Mouse (Mus musculus) limb, embryonic 14.5 days (tissue): ENCODE measurements around the gene Zfp82. TPM values are rescaled to one million over a fixed set of nuclear protein-coding genes. Genes with fewer than 3 reads are reported as not detected.
A peak's percentile ranks its signal among the peaks of the same experiment; 100 is the strongest.

ENCODE experiments used
- ATAC-seq: fragments of 200-750 bp; cut with Nextera tagmentation; 2 replicates; pipeline ENCODE4 v1.8.0; 2017; ENCODE audit warnings: low read depth, moderate number of reproducible peaks, moderate TSS enrichment; ENCODE audit not compliant: low FRiP score
- DNase-seq: peaks from one replicate; pipeline ENCODE4 v3.0.0-alpha.2; 2015; ENCODE audit warnings: low spot score
- H3K27ac ChIP-seq: fragments of 300-500 bp; sonication (generic); replicated peaks from 2 replicates; pipeline ENCODE4 v1.5.1; 2014; ENCODE audit warnings: low read depth, mild to moderate bottlenecking, low read length, moderate library complexity, mixed read lengths
- H3K27me3 ChIP-seq: fragments of 300-500 bp; sonication (generic); 2 replicates; pipeline ENCODE4 v1.6.1; 2014; ENCODE audit warnings: low read length, mixed read lengths; ENCODE audit not compliant: control insufficient read depth, insufficient read depth
- H3K36me3 ChIP-seq: fragments of 300-500 bp; sonication (generic); 2 replicates; pipeline ENCODE4 v1.6.1; 2014; ENCODE audit warnings: mild to moderate bottlenecking, low read length, moderate library complexity, mixed read lengths; ENCODE audit not compliant: control insufficient read depth, insufficient read depth
- H3K4me1 ChIP-seq: fragments of 300-500 bp; sonication (generic); 2 replicates; pipeline ENCODE4 v1.6.1; 2014; ENCODE audit warnings: antibody characterized with exemption, low read length, mixed read lengths; ENCODE audit not compliant: control insufficient read depth, insufficient read depth
- H3K4me2 ChIP-seq: fragments of 300-500 bp; sonication (generic); replicated peaks from 2 replicates; pipeline ENCODE4 v1.6.1; 2014; ENCODE audit warnings: low read depth, mild to moderate bottlenecking, low read length, moderate library complexity; ENCODE audit not compliant: severe bottlenecking
- H3K4me3 ChIP-seq: fragments of 300-500 bp; sonication (generic); replicated peaks from 2 replicates; pipeline ENCODE4 v1.5.1; 2014; ENCODE audit warnings: low read length
- H3K9ac ChIP-seq: fragments of 300-500 bp; sonication (generic); 2 replicates; pipeline ENCODE4 v1.6.1; 2014; ENCODE audit warnings: mild to moderate bottlenecking, low read depth, low read length, moderate library complexity; ENCODE audit not compliant: severe bottlenecking
- H3K9me3 ChIP-seq: fragments of 300-500 bp; sonication (generic); 2 replicates; pipeline ENCODE4 v1.6.1; 2016; ENCODE audit warnings: low read length; ENCODE audit not compliant: control insufficient read depth
- POLR2A ChIP-seq: fragments of 200-500 bp; IDR thresholded peaks from 2 replicates; pipeline ENCODE4 v1.8.0; 2012; ENCODE audit warnings: inconsistent platforms, mild to moderate bottlenecking, moderate library complexity, borderline replicate concordance; ENCODE audit not compliant: insufficient read depth, insufficient read length; ENCODE audit errors: extremely low read depth
- WGBS: fragments of 180-500 bp; shearing (Covaris S2); extraction: QIAGEN DNeasy Blood & Tissue Kit; methylation state at CpG from one replicate; pipeline ENCODE4 v1.1.7; 2014; 5-methylcytosine and 5-hydroxymethylcytosine counted together
- polyA plus RNA-seq, 2 experiments: library from polyadenylated mRNA; depleted of rRNA in 1 of 2; stranded (reverse) in 1 of 2; unstranded in 1 of 2; fragments of >200 nt; fragmentation: Nextera tagmentation in 1 of 2; extraction: Ambion mirVana in 1 of 2; gene quantifications; 2 replicates each; pipeline versions ENCODE4 v1.2.1 to v1.2.3; 2012 to 2014

Gene Zfp82
- polyA plus RNA-seq, 2 experiments: 3.7 to 6.8 TPM

DNA sequence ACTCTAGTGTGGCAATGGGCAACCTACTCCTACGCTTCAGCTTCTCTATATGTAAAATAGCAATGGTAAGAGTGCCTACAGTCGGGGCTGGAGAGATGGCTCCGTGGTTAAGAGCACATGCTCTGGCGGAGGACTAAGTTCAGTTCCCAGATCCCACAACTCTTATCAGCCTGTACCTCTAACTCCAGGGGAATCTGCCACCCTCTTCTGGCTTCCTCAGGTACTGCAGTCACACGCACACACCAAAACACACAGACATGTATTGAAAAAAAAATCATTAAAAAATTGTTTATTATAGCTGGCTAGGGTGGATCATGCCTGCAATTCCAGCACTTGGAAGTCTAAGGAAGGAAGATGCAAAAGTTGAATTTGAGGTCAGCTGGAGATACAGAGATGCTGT, 10.2 kb downstream of the Zfp82 start:
- Histone ChIP-seq H3K9me3 (no peaks in the 10 kb centered on the region), H3K9ac (no peak overlapping the region), H3K36me3 (peaks cover 59% of the 10 kb centered on the region), H3K4me1 (no peaks in the 10 kb centered on the region), H3K27me3 (no peaks in the 10 kb centered on the region), H3K27ac (no peak overlapping the region), H3K4me2 (no peak overlapping the region), H3K4me3 (no peak overlapping the region)
- no peak for ATAC-seq
- TF ChIP-seq POLR2A: no peak
- DNase-seq: no peak
- WGBS: 89% methylated on average over 5 of the region's 5 CpGs

DNA sequence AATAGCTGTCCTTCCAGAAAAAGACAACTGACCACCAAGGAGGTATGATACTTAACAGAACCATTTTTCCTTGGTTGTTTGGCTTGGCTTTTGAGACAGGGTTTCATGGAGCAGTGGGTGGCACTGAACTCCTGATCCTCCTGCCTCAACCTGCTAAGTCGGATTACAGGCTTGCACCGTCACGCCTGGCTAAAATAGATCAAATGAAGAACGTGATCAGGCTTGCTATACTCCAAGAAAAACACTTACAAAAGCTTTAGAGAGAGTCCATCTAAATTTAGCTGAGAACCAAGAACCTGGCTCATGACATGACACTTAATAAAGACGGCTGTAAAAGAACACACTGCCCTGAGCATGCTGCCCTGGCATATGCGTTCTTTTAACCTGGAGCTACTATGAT, 12.4 kb downstream of the Zfp82 start:
- Histone ChIP-seq H3K4me1 (no peaks in the 10 kb centered on the region), H3K9ac (no peak overlapping the region), H3K36me3 (peaks cover 76% of the 10 kb centered on the region), H3K27me3 (no peaks in the 10 kb centered on the region), H3K4me2 (no peak overlapping the region), H3K9me3 (no peaks in the 10 kb centered on the region), H3K27ac (no peak overlapping the region), H3K4me3 (no peak overlapping the region)
- WGBS: 74% methylated on average over 6 of the region's 6 CpGs
- TF ChIP-seq POLR2A: no peak
- DNase-seq (no peak), ATAC-seq (no peak)

DNA sequence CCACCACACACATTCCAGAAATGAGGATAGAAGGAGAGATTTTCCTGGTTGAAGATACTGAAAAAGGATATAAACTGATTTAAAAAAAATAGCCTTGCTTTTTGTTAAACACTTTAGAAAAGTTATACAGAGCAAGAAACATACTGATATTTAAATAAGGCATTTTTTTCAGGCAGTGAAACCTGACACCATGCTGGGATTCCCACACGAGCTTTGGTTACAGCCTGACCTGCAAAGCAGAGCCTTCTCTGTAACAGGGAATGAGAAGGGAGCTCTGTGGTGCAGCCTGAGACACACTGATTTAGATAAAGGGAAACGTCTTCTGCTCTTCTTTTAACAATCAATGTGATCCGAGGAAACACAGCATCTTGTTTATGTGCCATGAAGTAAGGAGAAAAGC, 19.1 kb downstream of the Zfp82 start:
- ATAC-seq (peak; percentile 31; the same call in 1 of the 2 replicates), DNase-seq (peak; percentile 39)
- Histone ChIP-seq H3K4me2 (no peak overlapping the region), H3K27me3 (no peaks in the 10 kb centered on the region), H3K4me1 (peaks cover 13% of the 10 kb centered on the region), H3K4me3 (no peak overlapping the region), H3K9me3 (no peaks in the 10 kb centered on the region), H3K36me3 (peaks cover 29% of the 10 kb centered on the region), H3K27ac (peak overlapping the region; percentile 58), H3K9ac (no peak overlapping the region)
- no peak for TF ChIP-seq POLR2A
- 6% methylated on average over 3 of the region's 3 CpGs for WGBS

DNA sequence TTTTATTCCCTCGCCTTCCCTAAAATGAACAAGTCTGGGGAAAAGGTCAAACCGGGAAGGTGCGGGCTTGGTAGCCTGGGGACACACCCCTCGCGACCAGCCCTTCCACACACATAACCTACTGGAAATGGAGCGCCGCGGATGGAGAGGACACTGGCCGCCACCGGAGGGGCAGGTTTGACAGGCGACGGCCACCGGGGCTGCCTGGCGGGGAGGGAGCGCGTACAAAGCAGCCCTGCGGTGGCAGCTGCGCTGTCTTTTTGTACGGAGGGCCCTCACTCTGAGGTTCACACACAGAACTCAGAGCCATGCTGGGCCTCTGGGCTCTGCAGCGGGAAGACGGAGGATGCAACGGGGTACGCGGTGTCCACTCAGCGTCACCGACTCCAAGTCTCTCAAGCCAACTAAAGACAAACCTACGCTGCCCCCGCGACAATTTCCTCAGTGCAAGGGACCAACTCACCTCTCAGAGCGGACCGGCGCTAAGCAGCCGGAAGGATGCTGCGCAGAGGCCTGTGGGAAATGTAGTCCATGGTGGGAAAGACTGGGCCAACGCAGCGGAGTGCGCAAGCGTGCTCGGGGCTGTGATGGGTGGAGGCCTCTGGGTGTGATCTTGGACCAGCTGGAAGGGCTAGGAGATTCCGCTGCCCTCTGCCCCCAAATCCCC, 21.7 kb downstream of the Zfp82 start, which contains the start of gene Zfp14:
Gene Zfp14 (minus strand): TSS at position 499 of the 667 bp plus-strand sequence.
- peak; percentile 77; the same call in 1 of the 2 replicates for TF ChIP-seq POLR2A
- H3K9ac ChIP-seq: peak within 1 kb of the TSS; percentile 78
- H3K4me1 ChIP-seq: peaks cover 13% of the 10 kb centered on the region
- ATAC-seq: peak; percentile 95
- no peaks in the 10 kb centered on the region for H3K9me3 ChIP-seq
- under 1% methylated on average over 32 of the region's 40 CpGs for WGBS
- peak within 1 kb of the TSS; percentile 75 for H3K4me2 ChIP-seq
- H3K36me3 ChIP-seq: 0 out of 2 replicates have a peak, but pooled peaks cover 10% of the 10 kb centered on the region
- H3K27ac ChIP-seq: peak within 1 kb of the TSS; percentile 71
- H3K27me3 ChIP-seq: no peaks in the 10 kb centered on the region
- peak; percentile 90 for DNase-seq
- H3K4me3 ChIP-seq: peak within 1 kb of the TSS; percentile 66

DNA sequence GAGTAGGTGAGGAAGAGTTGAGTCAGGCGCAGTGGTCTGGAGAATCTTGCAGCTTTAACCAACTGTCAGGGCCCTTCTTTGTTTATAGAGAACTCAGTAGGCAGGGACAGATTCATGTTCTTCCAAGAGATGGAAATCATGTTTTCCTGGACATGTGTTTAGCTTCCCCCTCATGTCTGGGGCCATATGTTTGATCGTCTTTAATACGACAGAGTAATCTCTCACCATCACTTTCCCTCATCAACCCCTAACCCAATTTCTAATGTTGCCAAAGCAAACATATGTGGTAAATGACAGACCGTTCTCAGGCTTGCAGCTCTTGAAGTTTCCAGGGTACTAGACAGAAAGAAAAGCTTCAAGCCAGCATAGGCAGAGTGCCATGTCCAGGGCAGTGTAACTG, 24.6 kb downstream of the Zfp82 start:
- H3K9ac ChIP-seq: no peak overlapping the region
- WGBS: 88% methylated on average over 4 of the region's 4 CpGs
- H3K27me3 ChIP-seq: no peaks in the 10 kb centered on the region
- ATAC-seq: no peak
- H3K36me3 ChIP-seq: no peaks in the 10 kb centered on the region
- no peak for TF ChIP-seq POLR2A
- H3K4me1 ChIP-seq: peaks cover 9% of the 10 kb centered on the region; the same call in 1 of the 2 replicates
- H3K9me3 ChIP-seq: no peaks in the 10 kb centered on the region
- H3K4me2 ChIP-seq: no peak overlapping the region
- no peak for DNase-seq
- H3K27ac ChIP-seq: no peak overlapping the region
- H3K4me3 ChIP-seq: no peak overlapping the region
